Mouse (Mus musculus): Measurements from ENCODE around the gene Ikzf3. TPM values are rescaled to one million over a fixed set of nuclear protein-coding genes. Genes with fewer than 3 reads are reported as not detected.

Gene Ikzf3
- total and polyA plus RNA-seq, 2 experiments: 0.37 to 1.1 TPM

- no peak for DNase-seq (ENCODE audit: extremely low read depth, low read depth, low spot score)
Measured at GRCm38 (mm10) chr11:98509434-98509833, 36.4 kb downstream of the Ikzf3 start.

DNA sequence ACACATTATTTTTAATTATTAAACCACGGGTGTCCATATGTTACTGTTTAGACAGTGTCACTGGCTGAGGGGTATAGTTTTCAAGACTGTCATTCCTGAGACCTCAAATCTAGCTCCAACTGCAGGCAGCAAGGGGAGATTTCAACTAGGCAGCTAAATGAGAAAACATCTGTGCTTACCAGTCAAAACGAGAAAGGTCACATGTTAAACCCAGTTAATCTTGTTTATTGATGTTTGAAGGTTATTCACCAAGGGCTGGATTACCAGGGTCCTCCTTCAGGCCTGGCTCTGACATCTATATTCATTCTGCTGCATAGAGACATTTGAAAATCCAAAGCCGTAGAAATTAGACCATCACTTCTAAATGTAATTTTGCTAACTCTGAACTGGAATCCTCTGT lies 40.9 kb downstream of the Ikzf3 start:
- Histone ChIP-seq H3K9ac (ENCODE audit: low read depth, low read length) (no peak overlapping the region), H3K27ac (replicated peaks; ENCODE audit: insufficient read depth, low read depth, low read length) (no peak overlapping the region), H3K79me2 (ENCODE audit: control insufficient read depth, insufficient read depth, low read length) (no peaks in the 10 kb centered on the region), H3K4me1 (ENCODE audit: control insufficient read depth, insufficient read depth, low read length) (no peaks in the 10 kb centered on the region), H3K36me3 (ENCODE audit: control insufficient read depth, insufficient read depth, low read length) (no peaks in the 10 kb centered on the region), H3K27me3 (ENCODE audit: control insufficient read depth, insufficient read depth, low read length) (no peaks in the 10 kb centered on the region), H3K4me3 (ENCODE audit: insufficient read depth, low read depth, low read length) (no peak overlapping the region)
- TF ChIP-seq POLR2A (IDR thresholded peaks at IDR 0.05; ENCODE audit: extremely low read depth, insufficient read depth, low read length) (no peak), CTCF (IDR thresholded peaks at IDR 0.05; ENCODE audit: low read depth, low read length) (no peak)
- WGBS: 67% methylated on average over 3 of the region's 3 CpGs
- DNase-seq (ENCODE audit: extremely low read depth, low read depth, low spot score): no peak

More at GRCm38 (mm10) chr11:98509434-98509833, 36.4 kb downstream of the Ikzf3 start:
- WGBS: 72% methylated on average over 7 of the region's 7 CpGs
- no peaks in the 10 kb centered on the region for H3K79me2 ChIP-seq (ENCODE audit: control insufficient read depth, insufficient read depth, low read length)
- H3K27me3 ChIP-seq (ENCODE audit: control insufficient read depth, insufficient read depth, low read length): no peaks in the 10 kb centered on the region
- H3K4me1 ChIP-seq (ENCODE audit: control insufficient read depth, insufficient read depth, low read length): no peaks in the 10 kb centered on the region
- no peak overlapping the region for H3K4me3 ChIP-seq (ENCODE audit: insufficient read depth, low read depth, low read length)
- H3K36me3 ChIP-seq (ENCODE audit: control insufficient read depth, insufficient read depth, low read length): no peaks in the 10 kb centered on the region
- H3K27ac ChIP-seq (replicated peaks; ENCODE audit: insufficient read depth, low read depth, low read length): no peak overlapping the region
- no peak overlapping the region for H3K9ac ChIP-seq (ENCODE audit: low read depth, low read length)
- no peak for TF ChIP-seq CTCF (IDR thresholded peaks at IDR 0.05; ENCODE audit: low read depth, low read length)
- no peak for TF ChIP-seq POLR2A (IDR thresholded peaks at IDR 0.05; ENCODE audit: extremely low read depth, insufficient read depth, low read length)

DNA sequence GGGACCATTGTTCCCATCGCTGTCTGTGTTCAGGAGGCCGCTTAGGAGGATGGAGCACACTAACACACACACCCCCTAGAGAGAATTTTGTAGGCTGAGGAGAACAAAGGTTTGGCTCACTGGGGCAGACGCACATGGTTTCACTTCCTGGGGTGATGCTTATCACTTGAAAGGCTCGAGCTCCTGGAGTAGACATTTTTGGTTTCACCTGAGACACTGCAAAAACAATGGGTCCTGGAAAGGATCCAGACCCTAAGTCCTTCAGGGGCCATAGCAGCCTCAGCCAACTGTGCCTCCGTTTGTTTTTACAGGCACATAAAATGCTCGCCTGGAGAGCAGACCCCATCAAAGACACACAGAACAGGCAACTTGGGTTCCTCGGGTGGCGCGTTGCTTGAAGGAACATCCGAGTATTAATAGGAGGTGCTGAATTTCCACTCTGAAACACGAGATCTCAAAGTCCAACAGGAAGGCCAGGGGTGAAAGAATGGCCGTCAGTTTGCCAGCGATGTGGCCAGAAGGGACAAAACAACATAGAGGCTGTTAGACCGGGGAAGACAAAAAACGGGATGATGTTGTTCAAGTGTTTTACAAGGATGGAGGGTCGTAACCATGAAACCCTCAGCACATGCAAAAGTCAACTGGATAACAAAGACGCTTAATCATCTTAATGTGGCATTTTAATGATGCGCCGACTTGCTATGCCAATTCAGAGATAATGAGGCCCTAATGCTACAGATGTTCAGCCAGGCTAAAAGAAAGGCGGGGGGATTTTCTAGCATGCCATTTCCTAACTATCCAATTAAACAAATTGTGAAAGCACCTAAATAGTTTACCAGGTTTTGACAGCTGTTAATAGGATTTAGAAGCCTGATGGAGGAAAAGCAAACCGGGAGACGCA lies 48.2 kb downstream of the Ikzf3 start:
- H3K27me3 ChIP-seq (ENCODE audit: control insufficient read depth, insufficient read depth, low read length): no peaks in the 10 kb centered on the region; the same call in 1 of the 2 replicates
- H3K79me2 ChIP-seq (ENCODE audit: control insufficient read depth, insufficient read depth, low read length): no peaks in the 10 kb centered on the region
- H3K36me3 ChIP-seq (ENCODE audit: control insufficient read depth, insufficient read depth, low read length): no peaks in the 10 kb centered on the region
- H3K9ac ChIP-seq (ENCODE audit: low read depth, low read length): no peak overlapping the region
- TF ChIP-seq POLR2A (IDR thresholded peaks at IDR 0.05; ENCODE audit: extremely low read depth, insufficient read depth, low read length) (no peak), CTCF (IDR thresholded peaks at IDR 0.05; ENCODE audit: low read depth, low read length) (no peak)
- 60% methylated on average over 22 of the region's 22 CpGs for WGBS
- no peak overlapping the region for H3K27ac ChIP-seq (replicated peaks; ENCODE audit: insufficient read depth, low read depth, low read length)
- H3K4me1 ChIP-seq (ENCODE audit: control insufficient read depth, insufficient read depth, low read length): no peaks in the 10 kb centered on the region
- H3K4me3 ChIP-seq (ENCODE audit: insufficient read depth, low read depth, low read length): no peak overlapping the region
- no peak for DNase-seq (ENCODE audit: extremely low read depth, low read depth, low spot score)

DNA sequence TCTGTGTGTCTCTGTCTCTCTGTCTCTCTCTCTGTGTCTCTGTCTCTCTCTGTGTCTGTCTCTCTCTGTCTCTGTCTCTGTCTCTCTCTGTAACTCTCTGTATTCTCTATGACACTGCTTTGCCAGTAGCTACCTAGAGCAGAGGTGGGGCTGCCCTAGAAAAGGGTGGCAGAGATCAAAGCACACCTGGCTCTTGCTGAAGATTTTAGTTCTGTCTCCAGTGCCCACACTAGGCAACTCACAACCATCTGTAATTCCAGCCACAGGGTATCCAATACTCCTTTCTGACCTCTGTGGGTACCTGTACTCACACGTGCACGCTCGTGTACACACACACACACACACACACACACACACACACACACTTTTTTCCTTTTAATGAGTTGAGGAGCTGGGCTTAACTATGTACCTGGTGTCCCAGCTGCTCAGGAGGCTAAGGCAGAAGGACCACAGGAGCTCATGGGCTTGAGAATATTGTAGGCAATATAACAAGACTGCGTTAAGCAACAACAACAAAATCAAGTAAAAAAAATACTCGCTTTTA lies 50.6 kb downstream of the Ikzf3 start:
- H3K9ac ChIP-seq (ENCODE audit: low read depth, low read length): no peak overlapping the region
- H3K36me3 ChIP-seq (ENCODE audit: control insufficient read depth, insufficient read depth, low read length): no peaks in the 10 kb centered on the region
- no peak for DNase-seq (ENCODE audit: extremely low read depth, low read depth, low spot score)
- 83% methylated on average over 5 of the region's 5 CpGs for WGBS
- H3K4me3 ChIP-seq (ENCODE audit: insufficient read depth, low read depth, low read length): no peak overlapping the region
- H3K27me3 ChIP-seq (ENCODE audit: control insufficient read depth, insufficient read depth, low read length): no peaks in the 10 kb centered on the region; the same call in 1 of the 2 replicates
- H3K4me1 ChIP-seq (ENCODE audit: control insufficient read depth, insufficient read depth, low read length): no peaks in the 10 kb centered on the region
- TF ChIP-seq POLR2A (IDR thresholded peaks at IDR 0.05; ENCODE audit: extremely low read depth, insufficient read depth, low read length) (no peak), CTCF (IDR thresholded peaks at IDR 0.05; ENCODE audit: low read depth, low read length) (no peak)
- H3K79me2 ChIP-seq (ENCODE audit: control insufficient read depth, insufficient read depth, low read length): no peaks in the 10 kb centered on the region
- no peak overlapping the region for H3K27ac ChIP-seq (replicated peaks; ENCODE audit: insufficient read depth, low read depth, low read length)

GRCm38 (mm10) chr11:98493394-98493793 lies 52.4 kb downstream of the Ikzf3 start:
- no peak for DNase-seq (ENCODE audit: extremely low read depth, low read depth, low spot score)
- WGBS: 77% methylated on average over 9 of the region's 9 CpGs
- Histone ChIP-seq H3K4me1 (ENCODE audit: control insufficient read depth, insufficient read depth, low read length) (no peaks in the 10 kb centered on the region), H3K79me2 (ENCODE audit: control insufficient read depth, insufficient read depth, low read length) (no peaks in the 10 kb centered on the region), H3K9ac (ENCODE audit: low read depth, low read length) (no peak overlapping the region), H3K27ac (replicated peaks; ENCODE audit: insufficient read depth, low read depth, low read length) (no peak overlapping the region), H3K27me3 (ENCODE audit: control insufficient read depth, insufficient read depth, low read length) (no peaks in the 10 kb centered on the region; the same call in 1 of the 2 replicates), H3K4me3 (ENCODE audit: insufficient read depth, low read depth, low read length) (no peak overlapping the region), H3K36me3 (ENCODE audit: control insufficient read depth, insufficient read depth, low read length) (no peaks in the 10 kb centered on the region)
- TF ChIP-seq POLR2A (IDR thresholded peaks at IDR 0.05; ENCODE audit: extremely low read depth, insufficient read depth, low read length): no peak
- no peak for TF ChIP-seq CTCF (IDR thresholded peaks at IDR 0.05; ENCODE audit: low read depth, low read length)

- H3K4me3 ChIP-seq (ENCODE audit: insufficient read depth, low read depth, low read length): no peak overlapping the region
- WGBS: 30% methylated on average over 7 of the region's 7 CpGs
- H3K79me2 ChIP-seq (ENCODE audit: control insufficient read depth, insufficient read depth, low read length): no peaks in the 10 kb centered on the region
- H3K27ac ChIP-seq (replicated peaks; ENCODE audit: insufficient read depth, low read depth, low read length): no peak overlapping the region
- TF ChIP-seq POLR2A (IDR thresholded peaks at IDR 0.05; ENCODE audit: extremely low read depth, insufficient read depth, low read length) (no peak), CTCF (IDR thresholded peaks at IDR 0.05; ENCODE audit: low read depth, low read length) (no peak)
- H3K36me3 ChIP-seq (ENCODE audit: control insufficient read depth, insufficient read depth, low read length): no peaks in the 10 kb centered on the region
- H3K4me1 ChIP-seq (ENCODE audit: control insufficient read depth, insufficient read depth, low read length): no peaks in the 10 kb centered on the region
- no peaks in the 10 kb centered on the region; the same call in 1 of the 2 replicates for H3K27me3 ChIP-seq (ENCODE audit: control insufficient read depth, insufficient read depth, low read length)
- H3K9ac ChIP-seq (ENCODE audit: low read depth, low read length): no peak overlapping the region
- no peak for DNase-seq (ENCODE audit: extremely low read depth, low read depth, low spot score)
Measured at GRCm38 (mm10) chr11:98492959-98493358, 52.9 kb downstream of the Ikzf3 start.
